Mouse (Mus musculus): ENCODE measurements around the gene Myo1d. TPM values are rescaled to one million over a fixed set of nuclear protein-coding genes. Genes with fewer than 3 reads are reported as not detected.

Myo1d gene
- total and polyA plus RNA-seq, 3 experiments = 15.9 to 81.1 (median 41.7) TPM

- TF ChIP-seq USF1 (IDR thresholded peaks at IDR 0.05; ENCODE audit: low read depth, low read length) = no peak
- TF ChIP-seq TAL1 (IDR thresholded peaks at IDR 0.05; ENCODE audit: low read length) = no peak
- TF ChIP-seq MAFK (IDR thresholded peaks at IDR 0.05; ENCODE audit: borderline replicate concordance, low read depth, low read length) = no peak
Observed at GRCm38 (mm10) chr11:80808551-80809070, 28.8 kb upstream of the Myo1d start (continued).

GRCm38 (mm10) chr11:80802706-80803105, 22.9 kb upstream of the Myo1d start:
- H3K27ac ChIP-seq (ENCODE audit: control insufficient read depth, low read depth, low read length) = no peak overlapping the region
- H3K4me3 ChIP-seq (ENCODE audit: control insufficient read depth in 1 of 2, insufficient read depth in 1 of 2, low read depth in 2 of 2, low read length in 2 of 2) = no peak overlapping the region
- TF ChIP-seq SIN3A (IDR thresholded peaks at IDR 0.05; ENCODE audit: low read length) (no peak), MXI1 (IDR thresholded peaks at IDR 0.05; ENCODE audit: low read depth, low read length) (no peak), EP300 (IDR thresholded peaks at IDR 0.05; ENCODE audit: low read depth in 1 of 2, low read length in 2 of 2) (no peak)
- H3K79me2 ChIP-seq (ENCODE audit: control insufficient read depth, insufficient read depth, low read length, poor library complexity) = no peaks in the 10 kb centered on the region
- no peak overlapping the region for H3K9ac ChIP-seq (ENCODE audit: control insufficient read depth, low read depth, low read length, poor library complexity, severe bottlenecking)
- H3K27me3 ChIP-seq (ENCODE audit: control insufficient read depth in 1 of 2, insufficient read depth in 2 of 2, low read length in 2 of 2) = no peaks in the 10 kb centered on the region
- H3K4me1 ChIP-seq (ENCODE audit: control insufficient read depth in 1 of 2, insufficient read depth in 2 of 2, low read length in 2 of 2) = peaks cover 2 to 11% of the 10 kb centered on the region in 2 experiments; a peak in 2 of 4 replicates
- no peak for DNase-seq (ENCODE audit: low read depth, low spot score)
- no peaks in the 10 kb centered on the region for H3K9me3 ChIP-seq (replicated peaks; ENCODE audit: insufficient read depth, low read length)
- peaks cover 0 to 6% of the 10 kb centered on the region in 2 experiments; a peak in 2 of 4 replicates for H3K36me3 ChIP-seq (ENCODE audit: control insufficient read depth in 1 of 2, insufficient read depth in 2 of 2, low read length in 2 of 2)

- Histone ChIP-seq H3K79me2 (ENCODE audit: control insufficient read depth, insufficient read depth, low read length, poor library complexity) (no peaks in the 10 kb centered on the region), H3K4me1 (ENCODE audit: control insufficient read depth in 1 of 2, insufficient read depth in 2 of 2, low read length in 2 of 2) (peaks cover 2 to 11% of the 10 kb centered on the region in 2 experiments; a peak in 2 of 4 replicates), H3K9me3 (replicated peaks; ENCODE audit: insufficient read depth, low read length) (no peaks in the 10 kb centered on the region), H3K27ac (ENCODE audit: control insufficient read depth, low read depth, low read length) (no peak overlapping the region), H3K4me3 (ENCODE audit: control insufficient read depth in 1 of 2, insufficient read depth in 1 of 2, low read depth in 2 of 2, low read length in 2 of 2) (no peak overlapping the region), H3K9ac (ENCODE audit: control insufficient read depth, low read depth, low read length, poor library complexity, severe bottlenecking) (no peak overlapping the region), H3K27me3 (ENCODE audit: control insufficient read depth in 1 of 2, insufficient read depth in 2 of 2, low read length in 2 of 2) (no peaks in the 10 kb centered on the region), H3K36me3 (ENCODE audit: control insufficient read depth in 1 of 2, insufficient read depth in 2 of 2, low read length in 2 of 2) (peaks cover 0 to 6% of the 10 kb centered on the region in 2 experiments; a peak in 2 of 4 replicates)
- peak; percentile 69 for DNase-seq (ENCODE audit: low read depth, low spot score)
- TF ChIP-seq TCF12 (IDR thresholded peaks at IDR 0.05; ENCODE audit: low read depth, low read length) (0 out of 2 replicates have a peak, but pooled peaks have one; percentile 7), ZC3H11A (IDR thresholded peaks at IDR 0.05; ENCODE audit: low read depth, low read length) (peak; percentile 98), KAT2A (conservative IDR thresholded peaks at IDR 0.05; ENCODE audit: low read depth, low read length) (no peak), MXI1 (IDR thresholded peaks at IDR 0.05; ENCODE audit: low read depth, low read length) (no peak), SIN3A (IDR thresholded peaks at IDR 0.05; ENCODE audit: low read length) (peak; percentile 64; the same call in 1 of the 2 replicates), RAD21 (IDR thresholded peaks at IDR 0.05; ENCODE audit: low read depth, low read length) (peak; percentile 97), HCFC1 (IDR thresholded peaks at IDR 0.05; ENCODE audit: low read depth, low read length) (no peak), RCOR1 (IDR thresholded peaks at IDR 0.05; ENCODE audit: low read depth, low read length) (no peak; the same call in 1 of the 2 replicates), SMC3 (IDR thresholded peaks at IDR 0.05; ENCODE audit: low read depth, low read length) (peak; percentile 99), GABPA (IDR thresholded peaks at IDR 0.05; ENCODE audit: low read depth, low read length) (no peak), POLR2AphosphoS5 (IDR thresholded peaks at IDR 0.05; ENCODE audit: borderline replicate concordance, low read depth, low read length) (no peak), MAZ (IDR thresholded peaks at IDR 0.05; ENCODE audit: low read depth, low read length) (0 out of 2 replicates have a peak, but pooled peaks have one; percentile 28), BHLHE40 (IDR thresholded peaks at IDR 0.05; ENCODE audit: borderline replicate concordance, low read depth, low read length) (no peak), CTCF (IDR thresholded peaks at IDR 0.05 in 2 of 3, conservative IDR thresholded peaks at IDR 0.05 in 1 of 3; ENCODE audit: control insufficient read depth in 1 of 3, insufficient read depth in 1 of 3, low read depth in 2 of 3, low read length in 3 of 3, poor library complexity in 1 of 3, severe bottlenecking in 1 of 3) (peak; percentile 76 to 94 (median 84)), POLR2AphosphoS2 (IDR thresholded peaks at IDR 0.05; ENCODE audit: low read length) (no peak)
Observed at GRCm38 (mm10) chr11:80799979-80800378, 20.2 kb upstream of the Myo1d start.

All from MEL (cell line).